13 mouse cellular contexts compared by ENCODE assay signal in genomic region chr7:63018859-63019575, GRCm38 (mm10).
"Had no signal": no experiment of that assay in that cellular context is flagged by ENCODE, and none has a peak within 500 bp of the region (broad histone marks: within the 10 kb centered on the region; RNA-seq: fewer than 3 reads in every experiment).

No protein-coding gene starts in this region.

- H3K9me3 ChIP-seq: kidney, embryonic 15.5 days; limb, embryonic 12.5 days; liver, embryonic 13.5 days; neural tube, embryonic 12.5 days; stomach, embryonic 15.5 days had no signal

- H3K36me3 ChIP-seq: kidney, embryonic 15.5 days; limb, embryonic 12.5 days; liver, embryonic 13.5 days; neural tube, embryonic 12.5 days; stomach, embryonic 15.5 days had no signal

- H3K27ac ChIP-seq: kidney, embryonic 15.5 days; layer of hippocampus, adult 2 months; limb, embryonic 12.5 days; liver, embryonic 13.5 days; neural tube, embryonic 12.5 days; stomach, embryonic 15.5 days had no signal

- H3K27me3 ChIP-seq: kidney, embryonic 15.5 days; limb, embryonic 12.5 days; liver, embryonic 13.5 days; neural tube, embryonic 12.5 days; stomach, embryonic 15.5 days had no signal

- DNase-seq: kidney, adult 2 months; kidney, postnatal 25 days; liver; liver, embryonic 13.5 days; liver, postnatal 0 days; right cerebral cortex, postnatal 14 days; thymus, adult 2 months; thymus, postnatal 25 days had no signal

- ATAC-seq: liver, postnatal 0 days had no signal

- H3K4me2 ChIP-seq: kidney, embryonic 15.5 days; limb, embryonic 12.5 days; liver, embryonic 13.5 days; neural tube, embryonic 12.5 days; stomach, embryonic 15.5 days had no signal

- H3K4me3 ChIP-seq: kidney, embryonic 15.5 days; layer of hippocampus, adult 2 months; limb, embryonic 12.5 days; liver, embryonic 13.5 days; neural tube, embryonic 12.5 days; stomach, embryonic 15.5 days had no signal

- H3K9ac ChIP-seq: kidney, embryonic 15.5 days; limb, embryonic 12.5 days; liver, embryonic 13.5 days; liver, postnatal 0 days; neural tube, embryonic 12.5 days; stomach, embryonic 15.5 days had no signal

- H3K4me1 ChIP-seq: kidney, embryonic 15.5 days; limb, embryonic 12.5 days; liver, embryonic 13.5 days; neural tube, embryonic 12.5 days; stomach, embryonic 15.5 days had no signal
